Mouse (Mus musculus) mouse trophoblast stem cell (cell line): Measurements from ENCODE around the gene Sik1.

Experiments used
- in situ Hi-C, 2 experiments: fragments of 300-500 bp; cut with MseI, MboI; formaldehyde crosslinking; loops; 2 replicates in 1 of 2; 3 replicates in 1 of 2; pipeline ENCODE4 v1.15.1; 2025

The Sik1 gene

GRCm38 (mm10) chr17:31808082-31808875, 47.3 kb downstream of the Sik1 start:
- in situ Hi-C loops = no loop called here

- in situ Hi-C loops = no loop called here
These were observed 49.1 kb downstream of the Sik1 start for GRCm38 (mm10) chr17:31806496-31806895.

- in situ Hi-C loops = no loop called here
These were observed 49.6 kb downstream of the Sik1 start for GRCm38 (mm10) chr17:31806025-31806424.

GRCm38 (mm10) chr17:31805585-31805984, 50.0 kb downstream of the Sik1 start:
- in situ Hi-C loops = no loop called here

- in situ Hi-C loops = no loop called here
These were observed 53.2 kb downstream of the Sik1 start for GRCm38 (mm10) chr17:31802272-31803017.

GRCm38 (mm10) chr17:31800852-31801363, 54.7 kb downstream of the Sik1 start:
- in situ Hi-C loops = no loop called here

GRCm38 (mm10) chr17:31795893-31796292, 59.7 kb downstream of the Sik1 start:
- in situ Hi-C loops = no loop called here
